Mouse (Mus musculus): ENCODE data around the gene Myadm.

- TF ChIP-seq CTCF (conservative IDR thresholded peaks at IDR 0.05; ENCODE audit: low read length) (no peak), NANOG (IDR thresholded peaks at IDR 0.05; ENCODE audit: borderline replicate concordance, low read length) (no peak), POU5F1 (IDR thresholded peaks at IDR 0.05; ENCODE audit: borderline replicate concordance, low read length) (no peak)
Observed at GRCm38 (mm10) chr7:3295321-3296110, 6.6 kb downstream of the Myadm start.

Measured in E14TG2a.4 (cell line).